Mouse (Mus musculus) embryonic facial prominence, embryonic 14.5 days (tissue): ENCODE measurements around the gene Tnp1. TPM values are rescaled to one million over a fixed set of nuclear protein-coding genes. Genes with fewer than 3 reads are reported as not detected.

Experiments
- polyA plus RNA-seq: library from polyadenylated mRNA; unstranded; fragments of >200 nt; fragmentation: Nextera tagmentation; extraction: Ambion mirVana; gene quantifications from 2 replicates; pipeline ENCODE4 v1.2.1, GENCODE M21; 2014

Tnp1 gene
- polyA plus RNA-seq, 1 experiment from 2014 or later, result not detected

Other genes starting within 250 kb of the Tnp1 start
- 446 and 451 TPM in 2 replicates for gene Igfbp2, start 191.4 kb downstream of the Tnp1 start, polyA plus RNA-seq
- 131 and 138 TPM in 2 replicates for gene Igfbp5, start 141.0 kb downstream of the Tnp1 start, polyA plus RNA-seq